8 mouse cellular contexts compared by ENCODE assay signal in the genomic region with DNA sequence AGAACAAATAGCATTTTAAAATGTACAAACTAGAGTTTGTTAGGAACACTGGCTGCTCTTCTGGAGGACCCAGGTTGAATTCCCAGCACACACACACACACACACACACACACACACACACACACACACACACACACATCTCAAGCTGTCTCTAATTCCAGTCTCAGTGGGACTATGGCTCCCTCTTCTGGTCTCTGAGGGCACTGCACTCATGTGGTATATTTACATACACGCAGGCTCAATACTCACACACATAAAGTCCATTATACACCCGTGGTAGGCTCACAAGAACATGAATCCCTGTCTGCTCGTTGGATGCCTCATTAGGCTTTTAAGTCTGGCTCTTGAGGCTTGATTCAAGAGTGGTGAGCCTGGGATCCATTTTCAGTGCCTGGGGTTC. TPM values are rescaled to one million over a fixed set of nuclear protein-coding genes. Genes with fewer than 3 reads are reported as not detected.
DNase-seq lines count a peak whose midpoint lies in the region; ATAC-seq and TF ChIP-seq lines count a peak whose summit lies in the region.

No protein-coding gene starts in this region.

- TF ChIP-seq CTCF in liver, embryonic 14.5 days (IDR thresholded peaks at IDR 0.05; ENCODE audit: low read depth), result peak; percentile 68

- H3K4me2 ChIP-seq in heart, embryonic 11.5 days, result no peak overlapping the region
- no peak overlapping the region for H3K4me2 ChIP-seq in liver, embryonic 14.5 days (ENCODE audit: low read depth)

- no peak for ATAC-seq in heart, embryonic 11.5 days (replicated peaks; ENCODE audit: insufficient number of reproducible peaks, low FRiP score, low TSS enrichment)
- no peak for ATAC-seq in liver, embryonic 14.5 days (ENCODE audit: insufficient read depth)
- ATAC-seq in erythroid progenitor cell, adult 5-6 weeks (replicated peaks; ENCODE audit: low FRiP score, poor library complexity, severe bottlenecking), result no peak

- no peaks in the 10 kb centered on the region for H3K9me3 ChIP-seq in heart, embryonic 11.5 days (replicated peaks; ENCODE audit: control insufficient read depth, low read length)
- H3K9me3 ChIP-seq in liver, embryonic 14.5 days (ENCODE audit: control insufficient read depth, low read length), result no peaks in the 10 kb centered on the region

- H3K4me1 ChIP-seq in heart, embryonic 11.5 days (ENCODE audit: control insufficient read depth, insufficient read depth, low read length), result no peaks in the 10 kb centered on the region
- 0 out of 4 replicates have a peak, but pooled peaks cover 0 to 2% of the 10 kb centered on the region in 2 experiments for H3K4me1 ChIP-seq in liver, embryonic 14.5 days (replicated peaks; ENCODE audit: control insufficient read depth in 2 of 2, insufficient read depth in 2 of 2, low read length in 1 of 2)

- peak; percentile 56 for DNase-seq in heart, adult 11 months
- peak; percentile 15 for DNase-seq in urinary bladder, postnatal 25 days (ENCODE audit: low spot score)
- DNase-seq in urinary bladder, adult 18-20 months (ENCODE audit: low spot score in 2 of 2), result no peak
- no peak for DNase-seq in liver, embryonic 14.5 days (ENCODE audit: low read depth in 3 of 3, low spot score in 3 of 3)
- no peak for DNase-seq in gastrocnemius, adult 18-20 months (ENCODE audit: low spot score)
- no peak for DNase-seq in cerebellum, adult 11 months

- no peak overlapping the region for H3K27ac ChIP-seq in heart, embryonic 11.5 days (ENCODE audit: low read depth, low read length)
- H3K27ac ChIP-seq in liver, embryonic 14.5 days, result no peak overlapping the region

- H3K9ac ChIP-seq in heart, embryonic 11.5 days (ENCODE audit: low read depth, low read length), result no peak overlapping the region
- H3K9ac ChIP-seq in liver, embryonic 14.5 days (replicated peaks), result no peak overlapping the region

- no peak for TF ChIP-seq EP300 in liver, embryonic 14.5 days (IDR thresholded peaks at IDR 0.05; ENCODE audit: low read depth)

- no peaks in the 10 kb centered on the region for H3K36me3 ChIP-seq in heart, embryonic 11.5 days (ENCODE audit: control insufficient read depth, insufficient read depth, low read length)
- no peaks in the 10 kb centered on the region for H3K36me3 ChIP-seq in liver, embryonic 14.5 days (replicated peaks; ENCODE audit: control insufficient read depth, insufficient read depth, low read depth)

- no peaks in the 10 kb centered on the region for H3K27me3 ChIP-seq in heart, embryonic 11.5 days (ENCODE audit: control insufficient read depth, insufficient read depth, low read length)
- H3K27me3 ChIP-seq in liver, embryonic 14.5 days (ENCODE audit: control insufficient read depth, insufficient read depth, low read length), result no peaks in the 10 kb centered on the region

- 35% methylated on average over 3 of the region's 3 CpGs for whole genome bisulfite sequencing in heart, embryonic 11.5 days (ENCODE audit: insufficient replicate concordance)
- 31% methylated on average over 3 of the region's 3 CpGs for WGBS in liver, embryonic 14.5 days (ENCODE audit: insufficient replicate concordance)

- H3K4me3 ChIP-seq in heart, embryonic 11.5 days (ENCODE audit: low read depth, low read length), result no peak overlapping the region
- H3K4me3 ChIP-seq in liver, embryonic 14.5 days (ENCODE audit: insufficient read depth in 1 of 2, low read depth in 2 of 2, low read length in 2 of 2), result no peak overlapping the region

RNA-seq across cellular contexts. Expression of gene Cyp2b10, which starts 6.6 kb away (rescaled TPM):
- polyA plus RNA-seq in heart, embryonic 11.5 days (2014; fragmentation: Nextera tagmentation; extraction: Ambion mirVana), result not detected in 2 replicates
- polyA plus RNA-seq in liver, embryonic 14.5 days (2012; rRNA removed), result 0.05 and 0.07 TPM in 2 replicates
- 0.10 TPM in 1 of 2 replicates, not detected in the other for polyA plus RNA-seq in liver, embryonic 14.5 days (2014; fragmentation: Nextera tagmentation; extraction: Ambion mirVana)
- not detected for total RNA-seq in gastrocnemius, adult 18-20 months (2021)
- not detected in 2 replicates for total RNA-seq in erythroid progenitor cell, adult 5-6 weeks (2015; ENCODE audit: low replicate concordance)
- not detected in 2 replicates for total RNA-seq in erythroid progenitor cell, adult 5-6 weeks (2017; ENCODE audit: low replicate concordance)

Comparison
In these comparisons a context has a peak if more than half of its experiments do, and no peak if none do; other contexts are left out.
1. DNase-seq: peak in heart, adult 11 months (single experiment) and urinary bladder, postnatal 25 days (single experiment); none in urinary bladder, adult 18-20 months (0 of 2), liver, embryonic 14.5 days (0 of 3), gastrocnemius, adult 18-20 months (single experiment) and cerebellum, adult 11 months (single experiment).